Mouse (Mus musculus): ENCODE measurements around the gene Klc3.

The Klc3 gene

DNA sequence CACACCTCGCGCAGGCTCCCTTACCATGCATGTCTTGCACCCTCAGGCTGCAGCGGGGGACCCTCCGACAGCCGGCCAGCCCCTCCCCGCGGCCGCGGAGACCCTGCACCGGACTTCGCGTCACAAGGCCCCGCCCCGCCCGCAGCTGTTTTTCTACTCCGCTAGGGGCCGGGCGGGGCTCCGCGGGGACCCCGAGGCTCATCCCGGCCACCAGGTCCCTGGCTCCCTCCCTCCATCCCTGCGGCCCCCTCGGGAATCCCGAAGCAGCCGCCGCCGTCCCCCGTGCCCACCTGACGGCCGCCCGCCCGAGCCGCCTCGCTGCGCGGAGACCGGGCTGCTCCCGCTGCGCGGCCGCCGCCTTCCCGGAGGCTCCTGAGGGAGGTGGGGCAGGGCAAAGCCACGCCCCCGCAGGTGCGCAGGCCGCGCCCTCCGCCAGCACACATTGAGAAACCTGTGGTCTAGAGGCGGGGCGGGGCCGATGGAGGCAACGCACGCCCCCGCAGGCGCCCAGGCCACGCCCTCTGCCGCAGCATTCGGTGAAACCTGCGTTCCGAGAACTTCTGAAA is at the start of gene Klc3:
TSS of gene Klc3 (minus strand) at position 374 of the 566 bp plus-strand sequence.
- no peak for DNase-seq

DNA sequence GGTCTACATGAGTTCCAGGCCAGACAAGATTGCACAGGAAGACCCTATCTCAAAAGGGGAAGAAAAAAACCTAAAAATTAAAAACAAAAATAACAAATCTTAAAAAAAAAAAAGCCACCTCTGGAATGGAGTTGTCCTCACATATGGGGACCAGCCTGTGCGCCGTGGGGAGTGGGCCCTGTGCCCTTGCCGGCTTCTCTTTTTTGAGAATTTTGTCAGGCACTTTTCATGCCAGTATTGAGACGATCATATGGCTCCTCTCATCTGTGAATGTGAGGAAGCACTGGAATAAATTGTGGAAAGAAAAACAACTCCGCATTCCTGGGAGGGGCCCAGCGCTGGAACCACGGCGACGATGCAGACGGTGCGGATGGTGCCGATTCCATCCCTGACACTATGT is 45.3 kb upstream of the Klc3 start:
- no peak for DNase-seq

DNA sequence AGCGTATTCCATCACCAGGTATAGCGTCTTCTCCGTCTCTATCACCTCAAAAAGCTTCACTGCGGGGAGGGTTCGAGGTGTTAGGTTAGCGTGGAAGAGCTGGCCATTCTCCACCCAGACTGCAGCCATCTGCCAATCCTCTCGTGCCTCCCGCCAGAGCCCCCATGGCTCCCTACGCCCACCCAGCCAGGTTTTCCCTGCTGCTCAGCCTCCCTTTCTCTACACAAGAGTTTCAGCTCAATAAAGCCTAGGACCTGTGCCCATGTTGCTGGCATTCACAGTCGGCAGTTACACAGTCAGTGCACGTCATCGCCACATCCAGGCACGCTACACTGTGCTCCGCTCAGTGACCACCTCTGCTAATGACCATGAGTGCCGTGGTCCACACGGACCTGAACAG is 43.8 kb upstream of the Klc3 start:
- peak; percentile 69 for DNase-seq

DNA sequence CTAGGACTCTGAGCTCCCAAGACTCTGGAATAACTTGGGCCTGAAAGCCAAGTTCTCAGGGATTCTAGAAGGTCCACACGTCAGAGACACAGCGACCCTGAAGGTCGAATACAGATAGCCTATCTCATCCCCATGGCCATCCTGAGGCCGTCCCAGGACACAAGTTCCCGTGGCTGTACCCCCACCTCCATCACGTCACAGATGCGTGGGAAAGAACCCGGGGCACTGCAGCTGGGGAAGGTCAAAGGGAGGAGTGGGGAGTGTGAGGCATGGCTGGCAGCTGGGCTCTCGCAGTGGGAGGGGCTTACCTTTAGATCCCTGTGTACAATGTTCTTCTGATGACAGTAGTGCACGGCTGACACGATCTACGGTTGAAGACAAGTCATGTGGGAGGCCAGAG is 40.9 kb upstream of the Klc3 start:
- no peak for DNase-seq

DNA sequence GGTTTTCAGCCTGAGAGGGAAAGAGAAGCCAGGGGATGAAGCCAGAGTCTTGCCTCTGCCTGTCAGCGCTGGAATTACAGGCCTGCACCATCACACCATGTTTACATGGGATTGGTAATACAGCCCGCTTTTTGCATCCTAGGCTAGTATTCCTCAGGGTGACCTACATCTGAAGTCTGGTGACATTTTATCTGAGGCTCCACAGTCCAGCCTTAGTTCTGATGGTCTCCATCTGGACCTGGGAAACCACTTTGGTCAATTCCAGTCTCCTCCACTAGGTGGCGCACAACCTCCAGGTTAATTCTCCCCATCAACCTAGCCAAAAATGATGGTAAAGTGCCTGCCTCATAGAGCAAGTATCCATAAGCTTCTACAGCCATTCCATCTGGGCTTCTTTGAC is 39.4 kb upstream of the Klc3 start:
- peak; percentile 78 for DNase-seq

DNA sequence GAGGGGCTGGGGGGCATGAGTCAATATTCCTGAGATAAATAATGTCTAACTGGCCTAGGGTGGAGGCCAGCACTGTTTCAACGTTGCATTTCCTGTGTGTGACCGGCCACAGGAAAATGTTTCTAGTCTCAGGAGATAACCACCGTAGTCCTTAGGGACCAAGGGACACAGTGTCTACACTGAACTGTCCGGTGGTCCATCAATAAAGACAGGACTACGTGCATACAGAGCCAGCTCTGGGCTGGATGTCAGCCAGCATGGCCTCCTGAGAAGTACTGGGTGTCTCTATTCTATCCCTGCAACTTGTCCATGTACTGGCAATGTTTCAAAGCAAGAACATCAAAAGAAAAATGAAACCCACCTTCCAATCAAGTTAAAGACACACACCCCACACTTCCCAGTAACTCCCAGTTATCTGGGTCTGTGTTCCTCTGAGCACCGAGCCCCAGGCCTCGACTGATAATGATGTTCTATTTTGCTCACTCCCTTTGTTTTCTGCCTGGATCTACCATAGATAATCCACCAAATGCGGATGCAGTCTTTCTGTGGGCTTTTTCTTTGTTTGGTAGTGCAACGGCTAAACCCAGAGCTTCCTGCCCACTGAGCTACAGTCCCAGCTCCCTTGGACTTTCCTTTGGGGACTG is 37.7 kb upstream of the Klc3 start:
- DNase-seq: no peak

DNA sequence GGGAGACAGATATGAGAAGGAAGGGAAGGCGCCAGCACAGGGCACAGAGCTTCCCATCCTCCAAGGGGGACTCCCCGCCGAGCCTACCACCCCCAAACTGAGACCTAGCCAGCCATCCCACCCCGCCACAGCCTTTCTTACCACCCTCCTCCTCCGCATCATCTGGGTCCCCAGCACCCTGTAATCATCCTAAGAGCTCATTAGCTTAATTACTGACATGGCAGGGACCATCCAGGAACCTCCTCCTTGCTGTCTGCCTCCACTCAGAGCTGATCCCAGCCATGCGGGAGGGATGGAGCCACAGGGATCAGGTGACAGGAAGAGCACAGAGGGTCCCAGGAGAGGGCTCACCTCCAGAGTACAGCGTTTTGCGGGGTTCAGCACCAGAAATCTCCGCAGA is 33.1 kb upstream of the Klc3 start:
- no peak for DNase-seq

DNA sequence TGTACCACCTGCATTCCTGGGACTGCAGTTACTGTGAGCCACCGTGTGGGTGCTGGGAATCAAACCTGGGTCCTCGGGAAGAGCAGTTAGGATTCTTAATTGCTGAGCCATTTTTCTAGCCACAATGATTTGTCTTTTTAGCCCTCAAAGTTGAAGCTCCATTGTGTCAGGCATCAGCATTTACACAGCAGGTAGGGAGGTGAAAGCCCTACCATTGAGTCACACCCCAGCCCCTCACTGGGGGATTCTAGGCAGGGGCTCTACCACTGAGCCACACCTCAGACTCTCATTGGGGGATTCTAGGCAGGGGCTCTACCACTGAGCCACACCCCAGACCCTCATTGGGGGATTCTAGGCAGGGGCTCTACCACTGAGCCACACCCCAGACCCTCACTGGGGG is 32.4 kb upstream of the Klc3 start:
- DNase-seq: no peak

DNA sequence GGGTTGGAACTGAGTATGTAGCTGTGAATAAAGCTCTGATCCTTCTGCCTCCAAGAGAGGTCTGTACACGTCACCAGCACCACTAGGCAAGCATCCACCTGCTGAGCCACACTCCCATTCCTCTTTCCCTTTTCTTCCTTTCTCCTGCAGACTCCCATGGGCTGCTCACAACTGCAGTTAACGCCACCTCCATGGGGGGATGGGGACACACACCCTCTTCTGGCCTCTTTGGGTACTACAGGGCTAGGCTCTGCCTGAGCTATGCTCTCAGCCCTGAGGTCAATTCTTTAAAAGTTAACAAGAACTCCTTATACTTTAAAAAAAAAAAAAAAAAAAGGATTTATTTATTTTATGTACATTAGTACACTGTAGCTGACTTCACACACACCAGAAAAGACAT is 28.6 kb upstream of the Klc3 start:
- DNase-seq: no peak

DNA sequence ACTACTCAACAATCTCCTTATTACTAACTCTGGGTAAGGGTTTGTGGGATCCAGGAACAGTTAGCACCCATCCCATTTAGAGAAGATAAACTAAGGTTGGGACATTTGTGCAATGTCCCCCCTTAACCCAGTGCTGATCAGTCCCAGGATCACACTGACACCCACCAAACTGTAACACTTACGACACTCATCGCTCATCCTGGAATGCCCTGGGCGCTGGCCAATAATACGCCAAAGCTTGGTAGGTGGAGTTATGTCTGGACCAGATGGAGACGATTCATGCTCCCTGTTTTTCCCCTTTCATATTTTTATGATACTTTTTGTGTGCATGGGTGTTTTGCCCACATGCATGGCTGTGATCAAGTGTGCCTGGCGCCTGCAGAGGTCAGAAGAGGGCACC is 26.5 kb upstream of the Klc3 start:
- no peak for DNase-seq

DNA sequence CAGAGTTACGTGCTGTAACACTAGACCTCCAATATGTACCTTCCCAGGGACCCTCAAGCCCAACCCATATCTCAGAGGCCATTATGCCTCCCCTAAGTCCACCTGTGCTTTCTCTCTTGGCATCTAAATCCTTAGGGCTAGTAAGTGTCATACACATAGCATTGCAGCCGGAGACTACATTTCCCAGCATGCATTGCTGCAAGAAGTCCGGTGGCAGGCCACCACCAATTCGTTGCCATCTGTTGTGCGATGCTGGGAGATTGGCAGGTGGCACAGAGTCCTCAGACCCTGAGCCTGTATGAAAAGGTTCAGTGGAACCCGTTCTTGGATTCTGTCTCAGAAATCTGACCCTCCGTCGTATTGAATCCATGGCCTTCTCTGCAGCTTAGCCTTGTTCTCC is 25.8 kb upstream of the Klc3 start:
- peak; percentile 55 for DNase-seq

DNA sequence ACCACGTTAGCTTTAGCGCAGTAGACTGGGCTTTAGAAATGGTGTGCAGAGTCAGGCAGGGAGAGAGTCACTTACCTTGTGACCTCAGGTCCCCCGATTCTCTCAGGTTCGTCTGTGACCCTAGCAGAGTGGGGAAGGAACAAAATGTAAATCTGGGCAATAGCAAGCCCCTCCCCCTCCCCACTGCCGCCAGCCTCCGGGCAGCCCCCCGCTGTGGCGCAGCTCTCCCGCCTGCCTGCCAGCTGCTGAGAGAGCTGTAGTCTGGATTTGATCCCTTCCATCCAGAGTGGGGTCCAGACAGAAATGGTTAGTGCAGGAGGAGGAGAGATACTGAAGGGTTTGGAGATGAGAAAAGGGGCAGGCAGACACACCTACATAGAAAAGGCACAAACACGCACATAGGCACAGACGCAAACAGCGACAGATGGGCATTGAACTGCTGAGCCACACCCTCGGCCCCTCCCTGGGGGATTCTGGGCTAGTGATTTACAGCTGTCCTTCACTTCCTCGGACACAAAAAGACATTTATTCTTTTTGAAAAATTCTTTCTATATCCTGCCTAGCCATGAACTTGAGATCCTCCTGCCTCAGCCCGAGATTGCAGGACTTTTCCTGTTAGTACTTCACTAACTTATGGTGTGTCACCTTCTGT is 24.2 kb upstream of the Klc3 start:
- no peak for DNase-seq

DNA sequence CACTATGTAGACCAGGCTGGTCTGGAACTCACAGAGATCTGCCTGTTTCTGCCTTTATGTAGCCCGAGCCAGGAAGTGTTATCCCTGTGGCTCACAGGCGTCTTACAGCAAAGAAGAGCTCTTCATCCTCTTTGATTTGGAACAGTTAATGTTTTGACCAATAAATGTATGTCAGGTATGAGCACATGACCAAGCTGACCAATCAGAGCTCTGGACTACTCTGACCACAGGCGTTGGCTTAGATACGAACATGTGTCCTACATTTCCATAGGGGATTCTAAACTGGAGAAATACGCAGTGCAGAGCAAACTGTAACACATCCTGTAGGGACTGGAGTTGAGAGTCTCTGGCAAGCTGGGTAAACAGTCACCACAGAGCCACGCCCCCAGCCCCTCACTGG is 23.0 kb upstream of the Klc3 start:
- no peak for DNase-seq

DNA sequence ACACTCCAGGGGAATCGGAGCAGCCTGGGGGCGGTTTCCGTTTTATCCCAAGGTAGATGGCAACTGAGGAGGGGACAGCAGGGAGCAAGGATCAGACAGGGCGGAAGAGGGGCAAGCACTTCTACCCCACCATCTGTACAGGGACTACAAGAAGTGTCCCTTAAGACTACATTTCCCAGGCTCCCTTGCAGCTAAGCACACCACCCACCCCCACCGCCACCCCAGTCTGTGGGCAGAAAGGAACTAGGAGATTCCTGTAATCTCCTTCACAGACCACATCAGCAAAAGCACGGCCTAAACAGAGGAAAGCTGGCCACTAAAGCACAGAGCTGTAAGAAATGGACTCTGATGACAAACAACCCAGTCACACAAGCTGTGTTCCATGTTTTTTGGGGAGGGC is 22.4 kb upstream of the Klc3 start:
- no peak for DNase-seq

DNA sequence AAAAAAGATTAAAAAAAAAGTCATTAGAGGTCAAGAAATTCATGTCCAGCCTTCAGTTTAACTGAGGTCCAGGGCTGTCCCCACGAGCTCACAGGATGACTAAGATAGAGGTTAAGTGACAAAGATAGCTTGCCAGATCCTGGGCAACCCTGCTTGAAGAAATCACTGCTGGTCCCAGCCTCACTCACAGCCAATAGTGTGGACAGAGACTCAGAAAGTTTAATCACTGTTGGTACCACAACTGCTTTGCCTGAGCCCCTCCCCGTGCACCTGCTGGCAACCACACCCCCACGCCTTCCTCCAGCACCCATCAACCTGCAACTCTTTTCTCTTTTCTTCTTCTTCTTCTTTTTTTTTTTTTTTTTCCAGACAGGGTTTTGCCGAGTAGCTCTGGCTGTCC is 20.1 kb upstream of the Klc3 start:
- no peak for DNase-seq

DNA sequence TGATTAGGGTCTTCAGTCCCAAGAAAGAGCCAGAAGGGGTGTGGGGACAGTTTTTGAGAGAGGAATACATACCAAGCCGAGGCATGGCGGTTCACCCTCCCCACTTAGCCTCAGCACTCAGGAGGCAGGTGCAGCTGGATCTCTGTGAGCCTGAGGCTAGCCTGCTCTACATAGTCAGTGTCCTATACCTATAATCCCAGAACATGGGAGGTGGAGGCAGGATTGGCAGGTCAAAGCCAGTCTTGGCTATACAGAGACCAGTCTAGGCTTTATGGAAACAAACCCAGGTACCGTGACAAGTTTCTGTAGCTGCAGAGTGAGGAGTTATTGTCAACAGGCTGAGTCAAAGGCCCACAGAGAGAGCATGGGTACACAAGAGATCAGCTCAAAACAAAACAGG is 19.2 kb upstream of the Klc3 start:
- DNase-seq: no peak

DNA sequence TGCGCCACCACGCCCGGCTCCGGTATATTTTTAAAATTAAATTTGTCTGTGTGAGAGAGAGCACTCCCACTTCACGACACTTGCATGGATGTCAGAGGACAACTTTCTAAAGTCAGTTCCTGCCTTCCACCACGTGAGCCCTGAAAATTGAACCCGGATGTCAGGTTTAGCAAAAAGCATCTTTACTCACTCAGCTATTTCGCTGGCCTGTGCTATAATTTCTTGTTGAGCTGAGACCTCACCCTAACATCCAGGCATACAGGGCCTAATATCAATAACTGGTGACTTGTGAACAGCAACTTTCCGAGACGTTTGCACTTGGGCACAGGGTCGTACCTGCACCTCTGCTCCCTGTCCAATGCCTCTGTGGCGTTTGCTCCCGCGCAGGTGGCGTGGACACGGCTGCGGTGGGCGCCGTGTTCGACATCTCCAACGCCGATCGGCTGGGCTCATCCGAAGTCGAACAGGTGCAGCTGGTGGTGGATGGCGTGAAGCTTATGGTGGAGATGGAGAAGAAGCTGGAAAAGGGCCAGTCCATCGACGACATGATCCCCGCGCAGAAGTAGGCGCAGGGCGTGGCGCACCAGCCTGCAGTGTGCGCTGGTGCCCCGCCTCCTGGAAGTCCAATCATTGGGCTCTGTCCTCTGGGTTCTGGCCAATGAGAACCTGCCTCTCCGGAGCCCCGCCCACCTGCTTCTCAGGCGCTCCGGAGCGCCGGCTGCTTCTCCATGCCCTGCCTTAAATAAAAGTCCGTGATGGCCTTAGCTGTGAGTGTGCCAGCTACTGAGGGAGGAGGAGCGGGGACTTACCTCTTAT is 17.1 kb upstream of the Klc3 start:
- peak; percentile 87 for DNase-seq

DNA sequence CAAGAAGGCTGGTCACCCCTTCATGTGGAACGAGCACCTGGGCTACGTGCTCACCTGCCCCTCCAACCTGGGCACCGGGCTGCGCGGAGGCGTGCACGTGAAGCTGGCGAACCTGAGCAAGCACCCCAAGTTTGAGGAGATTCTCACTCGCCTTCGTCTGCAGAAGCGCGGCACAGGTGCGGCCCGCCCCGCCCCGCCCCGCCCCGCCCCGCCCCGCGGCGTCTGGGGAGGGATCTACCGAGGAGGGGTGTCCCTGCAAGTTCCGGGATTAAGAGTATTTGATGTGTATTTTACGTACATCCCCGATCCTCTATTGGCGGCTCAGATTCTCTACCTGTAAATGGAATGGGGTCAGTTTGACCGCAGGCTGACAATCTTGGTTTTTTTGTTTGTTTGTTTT is 16.2 kb upstream of the Klc3 start:
- no peak for DNase-seq

DNA sequence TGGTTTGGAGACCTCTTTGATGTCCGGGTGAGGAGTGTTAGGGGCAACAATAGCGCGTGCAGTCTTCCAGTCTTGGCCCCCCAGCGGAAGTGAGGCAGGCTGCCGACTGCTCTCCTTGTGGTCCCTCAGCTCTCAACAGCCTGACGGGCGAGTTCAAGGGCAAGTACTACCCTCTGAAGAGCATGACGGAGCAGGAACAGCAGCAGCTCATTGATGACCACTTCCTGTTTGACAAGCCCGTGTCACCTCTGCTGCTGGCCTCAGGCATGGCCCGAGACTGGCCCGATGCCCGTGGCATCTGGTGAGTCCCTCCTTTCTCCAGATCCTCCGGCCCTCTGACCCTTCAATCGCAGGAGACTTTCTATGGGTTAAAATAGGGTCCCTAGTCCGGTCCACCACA is 12.7 kb upstream of the Klc3 start:
- no peak for DNase-seq

DNA sequence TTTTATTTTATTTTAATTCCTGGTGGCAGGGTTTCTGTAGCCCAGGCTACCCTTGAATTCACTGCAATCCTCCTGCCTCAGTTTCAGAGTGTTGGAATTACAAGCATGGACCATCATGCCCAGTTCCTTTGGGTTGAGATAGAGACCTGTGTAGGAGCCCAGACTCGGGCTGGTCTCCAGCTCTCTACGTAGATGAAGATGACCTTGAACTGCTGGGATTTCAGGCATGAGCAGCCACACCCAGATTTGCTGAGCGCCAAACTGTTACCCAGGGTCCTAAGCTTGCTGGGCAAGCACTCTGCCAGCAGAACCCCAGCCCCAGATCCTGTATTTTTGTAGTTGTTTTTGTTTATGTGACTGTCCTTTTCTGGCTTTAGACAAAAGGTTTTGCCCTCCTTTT is 9.6 kb upstream of the Klc3 start:
- no peak for DNase-seq

DNA sequence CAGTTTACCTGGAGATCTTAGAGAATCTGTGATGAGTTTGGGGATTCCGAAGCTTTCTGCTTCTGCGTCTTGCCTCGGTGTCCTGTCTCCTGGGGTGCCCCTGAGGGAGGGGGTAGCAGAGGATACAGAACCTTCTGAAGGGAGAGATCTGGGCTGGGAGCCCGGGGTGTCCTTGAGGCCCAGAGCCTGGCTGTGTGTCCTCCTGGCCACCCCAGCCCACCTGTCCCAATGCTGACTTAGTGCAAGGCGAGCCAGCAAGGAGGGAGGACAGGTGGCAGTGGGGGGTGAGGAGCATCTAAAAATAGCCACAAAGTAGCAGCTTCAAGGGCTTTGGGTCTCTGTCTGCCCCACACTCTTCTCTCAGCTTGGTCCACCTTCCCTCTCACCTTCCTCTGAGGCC is 7.9 kb upstream of the Klc3 start:
- no peak for DNase-seq

DNA sequence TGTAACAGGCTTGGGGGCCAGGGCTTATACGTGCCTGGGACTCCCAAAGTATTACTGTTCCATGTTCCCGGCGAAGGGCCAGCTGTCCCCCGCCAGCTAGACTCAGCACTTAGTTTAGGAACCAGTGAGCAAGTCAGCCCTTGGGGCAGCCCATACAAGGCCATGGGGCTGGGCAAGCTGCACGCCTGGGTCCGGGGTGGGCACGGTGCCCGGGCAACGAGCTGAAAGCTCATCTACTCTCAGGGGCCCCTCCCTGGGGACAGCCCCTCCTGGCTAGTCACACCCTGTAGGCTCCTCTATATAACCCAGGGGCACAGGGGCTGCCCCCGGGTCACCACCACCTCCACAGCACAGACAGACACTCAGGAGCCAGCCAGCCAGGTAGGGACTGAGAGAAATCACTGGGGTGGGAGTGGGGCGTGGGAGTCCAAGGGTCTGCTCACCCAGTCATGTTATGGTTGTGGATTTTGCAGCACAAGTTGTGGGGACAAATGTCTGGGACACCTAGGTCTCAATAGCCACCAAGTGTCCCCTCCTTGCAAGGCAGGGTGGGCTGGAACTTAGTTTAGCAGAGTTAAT is 7.0 kb upstream of the Klc3 start:
- no peak for DNase-seq

DNA sequence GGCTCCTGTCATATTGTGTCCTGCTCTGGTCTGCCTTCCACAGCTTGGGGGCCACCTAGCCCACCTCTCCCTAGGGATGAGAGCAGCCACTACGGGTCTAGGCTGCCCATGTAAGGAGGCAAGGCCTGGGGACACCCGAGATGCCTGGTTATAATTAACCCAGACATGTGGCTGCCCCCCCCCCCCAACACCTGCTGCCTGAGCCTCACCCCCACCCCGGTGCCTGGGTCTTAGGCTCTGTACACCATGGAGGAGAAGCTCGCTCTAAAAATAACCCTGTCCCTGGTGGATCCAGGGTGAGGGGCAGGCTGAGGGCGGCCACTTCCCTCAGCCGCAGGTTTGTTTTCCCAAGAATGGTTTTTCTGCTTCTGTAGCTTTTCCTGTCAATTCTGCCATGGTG is 5.8 kb upstream of the Klc3 start:
- DNase-seq: no peak

DNA sequence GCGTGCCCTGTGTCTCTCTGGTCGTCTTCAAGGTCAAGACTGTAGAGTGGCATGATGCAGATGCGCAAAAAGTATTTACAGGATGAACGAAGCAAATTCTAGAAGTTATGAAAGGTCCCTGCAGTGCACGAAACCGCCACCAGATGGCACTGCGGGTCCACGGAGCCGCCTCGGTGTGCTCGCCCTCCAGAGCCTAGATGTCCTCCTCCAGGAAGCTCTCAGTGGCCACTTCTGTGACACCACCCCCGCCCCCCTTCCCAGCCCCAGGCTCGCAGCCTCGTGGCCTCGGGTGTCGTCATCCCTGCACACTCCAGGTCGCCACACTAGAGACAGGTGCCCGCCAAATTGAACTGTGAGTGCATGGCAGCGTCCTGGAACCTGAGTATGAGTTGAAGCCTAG is 1.5 kb upstream of the Klc3 start:
- DNase-seq: peak; percentile 65
